Mouse (Mus musculus) thymus, postnatal 4 days (tissue): ENCODE measurements at regions not wholly inside any gene's neighbourhood (a gene's known extent, or its start where the extent isn't known, plus 50 kb on each side); places are given as distances from the start of the nearest gene placed in this dataset.

ENCODE experiments used
- DNase-seq: peaks from one replicate; pipeline ENCODE4 v3.0.0; 2021

- DNase-seq, result no peak
These were observed 401.6 kb upstream of the Nmur2 start for GRCm38 (mm10) chr11:56442381-56442780.

- DNase-seq, result no peak
These were observed 400.3 kb upstream of the Nmur2 start for GRCm38 (mm10) chr11:56441071-56441470.

- DNase-seq, result no peak
These were observed 390.3 kb upstream of the Nmur2 start for GRCm38 (mm10) chr11:56431089-56431488.

- no peak for DNase-seq
These were observed 344.0 kb upstream of the Nmur2 start for GRCm38 (mm10) chr11:56384761-56385160.

GRCm38 (mm10) chr11:56377535-56377934 lies 336.7 kb upstream of the Nmur2 start:
- no peak for DNase-seq

- no peak for DNase-seq
These were observed 333.5 kb upstream of the Nmur2 start for GRCm38 (mm10) chr11:56374329-56374728.

- no peak for DNase-seq
These were observed 332.8 kb upstream of the Nmur2 start for GRCm38 (mm10) chr11:56373624-56374023.

- DNase-seq, result no peak
These were observed 316.9 kb upstream of the Nmur2 start for GRCm38 (mm10) chr11:56357690-56358089.

GRCm38 (mm10) chr11:56351798-56352366 lies 311.1 kb upstream of the Nmur2 start:
- no peak for DNase-seq

- DNase-seq, result no peak
These were observed 310.4 kb upstream of the Nmur2 start for GRCm38 (mm10) chr11:56351231-56351630.

GRCm38 (mm10) chr11:56349766-56350165 lies 309.0 kb upstream of the Nmur2 start:
- DNase-seq, result no peak

- DNase-seq, result no peak
These were observed 307.6 kb upstream of the Nmur2 start for GRCm38 (mm10) chr11:56348408-56348807.

GRCm38 (mm10) chr11:56343083-56343482 lies 302.3 kb upstream of the Nmur2 start:
- no peak for DNase-seq

- DNase-seq, result no peak
These were observed 300.9 kb upstream of the Nmur2 start for GRCm38 (mm10) chr11:56341731-56342130.

GRCm38 (mm10) chr11:56341040-56341439 lies 300.2 kb upstream of the Nmur2 start:
- DNase-seq, result no peak

- no peak for DNase-seq
These were observed 297.7 kb upstream of the Nmur2 start for GRCm38 (mm10) chr11:56338511-56338910.

GRCm38 (mm10) chr11:56335937-56336336 lies 295.1 kb upstream of the Nmur2 start:
- no peak for DNase-seq

- no peak for DNase-seq
These were observed 279.5 kb upstream of the Nmur2 start for GRCm38 (mm10) chr11:56320293-56320692.

- no peak for DNase-seq
These were observed 274.6 kb upstream of the Nmur2 start for GRCm38 (mm10) chr11:56315221-56315987.

GRCm38 (mm10) chr11:56309549-56309948 lies 268.7 kb upstream of the Nmur2 start:
- no peak for DNase-seq

- no peak for DNase-seq
These were observed 267.7 kb upstream of the Nmur2 start for GRCm38 (mm10) chr11:56308383-56309105.

GRCm38 (mm10) chr11:56307051-56307450 lies 266.2 kb upstream of the Nmur2 start:
- DNase-seq, result no peak

- no peak for DNase-seq
These were observed 250.1 kb upstream of the Nmur2 start for GRCm38 (mm10) chr11:56290651-56291578.
